Mouse (Mus musculus): Measurements from ENCODE around the gene Simc1. TPM values are rescaled to one million over a fixed set of nuclear protein-coding genes. Genes with fewer than 3 reads are reported as not detected.
"Not testable (repeated sequence)": the region's sequence is repeated elsewhere in the genome, so short reads cannot be mapped to it uniquely, and the experiment has no call there.

The Simc1 gene
- polyA plus RNA-seq, 1 experiment from 2014 or later, result 20.2 TPM

GRCm38 (mm10) chr13:54491381-54491780, 12.2 kb upstream of the Simc1 start:
- no peak for ATAC-seq (ENCODE audit: insufficient number of reproducible peaks, insufficient read depth, low FRiP score, low TSS enrichment)
- no peaks in the 10 kb centered on the region for H3K36me3 ChIP-seq
- WGBS, result 82% methylated on average over 6 of the region's 6 CpGs

GRCm38 (mm10) chr13:54499551-54499950, 4.0 kb upstream of the Simc1 start:
- not testable (repeated sequence) for H3K9me3 ChIP-seq; H3K9ac ChIP-seq; H3K4me2 ChIP-seq (replicated peaks); H3K27ac ChIP-seq; H3K27me3 ChIP-seq; ATAC-seq (ENCODE audit: insufficient number of reproducible peaks, insufficient read depth, low FRiP score, low TSS enrichment); H3K36me3 ChIP-seq; H3K4me3 ChIP-seq
- WGBS, result 92% methylated on average over 7 of the region's 7 CpGs
- H3K4me1 ChIP-seq, result peaks cover 10% of the 10 kb centered on the region

More at GRCm38 (mm10) chr13:54491381-54491780, 12.2 kb upstream of the Simc1 start:
- Histone ChIP-seq H3K4me3 (no peak overlapping the region), H3K4me2 (replicated peaks) (no peak overlapping the region), H3K9me3 (no peaks in the 10 kb centered on the region), H3K4me1 (peaks cover 4% of the 10 kb centered on the region; the same call in 1 of the 2 replicates), H3K27ac (no peak overlapping the region), H3K27me3 (no peaks in the 10 kb centered on the region), H3K9ac (no peak overlapping the region)

GRCm38 (mm10) chr13:54501352-54501751, 2.2 kb upstream of the Simc1 start:
- no peaks in the 10 kb centered on the region for H3K36me3 ChIP-seq

GRCm38 (mm10) chr13:54501957-54502690, 1.5 kb upstream of the Simc1 start:
- H3K9me3 ChIP-seq, result no peaks in the 10 kb centered on the region
- H3K4me1 ChIP-seq, result peaks cover 15% of the 10 kb centered on the region
- no peak overlapping the region for H3K4me3 ChIP-seq
- 50% methylated on average over 3 of the region's 3 CpGs for WGBS
- no peak overlapping the region for H3K27ac ChIP-seq
- no peaks in the 10 kb centered on the region for H3K27me3 ChIP-seq
- no peaks in the 10 kb centered on the region for H3K36me3 ChIP-seq
- H3K9ac ChIP-seq, result no peak overlapping the region
- ATAC-seq (ENCODE audit: insufficient number of reproducible peaks, insufficient read depth, low FRiP score, low TSS enrichment), result no peak
- no peak overlapping the region for H3K4me2 ChIP-seq (replicated peaks)

More at GRCm38 (mm10) chr13:54501352-54501751, 2.2 kb upstream of the Simc1 start:
- no peak overlapping the region for H3K27ac ChIP-seq
- H3K4me2 ChIP-seq (replicated peaks), result no peak overlapping the region
- WGBS, result 74% methylated on average over 2 of the region's 2 CpGs
- no peak overlapping the region for H3K9ac ChIP-seq
- H3K9me3 ChIP-seq, result no peaks in the 10 kb centered on the region
- no peak for ATAC-seq (ENCODE audit: insufficient number of reproducible peaks, insufficient read depth, low FRiP score, low TSS enrichment)
- H3K4me1 ChIP-seq, result peaks cover 15% of the 10 kb centered on the region
- H3K27me3 ChIP-seq, result no peaks in the 10 kb centered on the region
- no peak overlapping the region for H3K4me3 ChIP-seq

- no peaks in the 10 kb centered on the region for H3K27me3 ChIP-seq
- ATAC-seq (ENCODE audit: insufficient number of reproducible peaks, insufficient read depth, low FRiP score, low TSS enrichment), result no peak; the same call in 1 of the 2 replicates
- no peak overlapping the region for H3K27ac ChIP-seq
- H3K4me3 ChIP-seq, result peak overlapping the region; percentile 86
- H3K36me3 ChIP-seq, result no peaks in the 10 kb centered on the region
- WGBS, result under 1% methylated on average over 14 of the region's 14 CpGs
- H3K9me3 ChIP-seq, result no peaks in the 10 kb centered on the region
- peaks cover 15% of the 10 kb centered on the region for H3K4me1 ChIP-seq
- H3K9ac ChIP-seq, result peak overlapping the region; percentile 89
- peak overlapping the region; percentile 92 for H3K4me2 ChIP-seq (replicated peaks)
Observed at GRCm38 (mm10) chr13:54503278-54503603, 338 bp upstream of the Simc1 start.

GRCm38 (mm10) chr13:54504611-54505260, 1.2 kb downstream of the Simc1 start:
- ATAC-seq (ENCODE audit: insufficient number of reproducible peaks, insufficient read depth, low FRiP score, low TSS enrichment), result no peak
- 26% methylated on average over 7 of the region's 7 CpGs for WGBS

GRCm38 (mm10) chr13:54505920-54506319, 2.3 kb downstream of the Simc1 start:
- Histone ChIP-seq H3K4me1 (peaks cover 15% of the 10 kb centered on the region), H3K9ac (no peak overlapping the region), H3K27me3 (no peaks in the 10 kb centered on the region), H3K4me3 (no peak overlapping the region), H3K9me3 (no peaks in the 10 kb centered on the region), H3K4me2 (replicated peaks) (no peak overlapping the region), H3K36me3 (no peaks in the 10 kb centered on the region), H3K27ac (no peak overlapping the region)
- no peak for ATAC-seq (ENCODE audit: insufficient number of reproducible peaks, insufficient read depth, low FRiP score, low TSS enrichment)
- WGBS, result 100% methylated on average over 1 of the region's 1 CpGs

More at GRCm38 (mm10) chr13:54504611-54505260, 1.2 kb downstream of the Simc1 start:
- Histone ChIP-seq H3K27ac (0 out of 2 replicates have a peak overlapping the region, but pooled peaks have one; percentile 88), H3K4me1 (peaks cover 15% of the 10 kb centered on the region), H3K4me2 (replicated peaks) (peak overlapping the region; percentile 92), H3K27me3 (no peaks in the 10 kb centered on the region), H3K9ac (peak overlapping the region; percentile 89), H3K36me3 (no peaks in the 10 kb centered on the region), H3K9me3 (no peaks in the 10 kb centered on the region), H3K4me3 (peak overlapping the region; percentile 86)

- Histone ChIP-seq H3K4me1 (no peaks in the 10 kb centered on the region), H3K9ac (no peak overlapping the region), H3K9me3 (no peaks in the 10 kb centered on the region), H3K4me3 (no peak overlapping the region), H3K27me3 (no peaks in the 10 kb centered on the region), H3K27ac (no peak overlapping the region), H3K36me3 (peaks cover 21% of the 10 kb centered on the region), H3K4me2 (replicated peaks) (no peak overlapping the region)
- ATAC-seq (ENCODE audit: insufficient number of reproducible peaks, insufficient read depth, low FRiP score, low TSS enrichment), result no peak
- WGBS, result 91% methylated on average over 4 of the region's 4 CpGs
Observed at GRCm38 (mm10) chr13:54520221-54520620, 16.6 kb downstream of the Simc1 start.

- Histone ChIP-seq H3K4me2 (replicated peaks) (no peak overlapping the region), H3K4me1 (no peaks in the 10 kb centered on the region), H3K9ac (no peak overlapping the region), H3K36me3 (peaks cover 27% of the 10 kb centered on the region), H3K27me3 (no peaks in the 10 kb centered on the region), H3K9me3 (no peaks in the 10 kb centered on the region), H3K27ac (no peak overlapping the region), H3K4me3 (no peak overlapping the region)
- no peak for ATAC-seq (ENCODE audit: insufficient number of reproducible peaks, insufficient read depth, low FRiP score, low TSS enrichment)
Observed at GRCm38 (mm10) chr13:54521181-54521580, 17.6 kb downstream of the Simc1 start.

- H3K4me2 ChIP-seq (replicated peaks), result no peak overlapping the region
- no peak for ATAC-seq (ENCODE audit: insufficient number of reproducible peaks, insufficient read depth, low FRiP score, low TSS enrichment)
- WGBS, result 89% methylated on average over 6 of the region's 6 CpGs
- peaks cover 62% of the 10 kb centered on the region for H3K36me3 ChIP-seq
- H3K4me3 ChIP-seq, result no peak overlapping the region
- no peaks in the 10 kb centered on the region for H3K27me3 ChIP-seq
- H3K9ac ChIP-seq, result no peak overlapping the region
- no peaks in the 10 kb centered on the region for H3K9me3 ChIP-seq
- H3K4me1 ChIP-seq, result no peaks in the 10 kb centered on the region
- no peak overlapping the region for H3K27ac ChIP-seq
Observed at GRCm38 (mm10) chr13:54527140-54527539, 23.6 kb downstream of the Simc1 start.

- peaks cover 59% of the 10 kb centered on the region for H3K36me3 ChIP-seq
- no peak for ATAC-seq (ENCODE audit: insufficient number of reproducible peaks, insufficient read depth, low FRiP score, low TSS enrichment)
Observed at GRCm38 (mm10) chr13:54532134-54532533, 28.6 kb downstream of the Simc1 start.

GRCm38 (mm10) chr13:54548036-54548435, 44.5 kb downstream of the Simc1 start:
- H3K4me3 ChIP-seq, result no peak overlapping the region
- no peaks in the 10 kb centered on the region for H3K9me3 ChIP-seq
- no peak overlapping the region for H3K27ac ChIP-seq
- no peak overlapping the region for H3K4me2 ChIP-seq (replicated peaks)
- no peak for ATAC-seq (ENCODE audit: insufficient number of reproducible peaks, insufficient read depth, low FRiP score, low TSS enrichment)
- peaks cover 66% of the 10 kb centered on the region for H3K36me3 ChIP-seq
- no peaks in the 10 kb centered on the region for H3K27me3 ChIP-seq
- 84% methylated on average over 7 of the region's 7 CpGs for WGBS
- no peaks in the 10 kb centered on the region for H3K4me1 ChIP-seq
- H3K9ac ChIP-seq, result no peak overlapping the region

More at GRCm38 (mm10) chr13:54532134-54532533, 28.6 kb downstream of the Simc1 start:
- Histone ChIP-seq H3K4me2 (replicated peaks) (no peak overlapping the region), H3K9me3 (no peaks in the 10 kb centered on the region), H3K9ac (no peak overlapping the region), H3K27ac (no peak overlapping the region), H3K27me3 (no peaks in the 10 kb centered on the region), H3K4me1 (no peaks in the 10 kb centered on the region), H3K4me3 (no peak overlapping the region)

Data from embryonic facial prominence, embryonic 12.5 days (tissue).